Mouse (Mus musculus): ENCODE results near the gene Fbxo28. TPM values are rescaled to one million over a fixed set of nuclear protein-coding genes. Genes with fewer than 3 reads are reported as not detected.
A peak's percentile ranks its signal among the peaks of the same experiment; 100 is the strongest.

Gene Fbxo28
- polyA plus RNA-seq, 1 experiment from 2014 or later: 31.8 TPM

GRCm38 (mm10) chr1:182362703-182363102, 21.3 kb upstream of the Fbxo28 start:
- ATAC-seq (replicated peaks; ENCODE audit: insufficient number of reproducible peaks, low FRiP score, low TSS enrichment, low read depth): no peak
- Histone ChIP-seq H3K27me3 (ENCODE audit: control insufficient read depth, insufficient read depth, low read length) (no peaks in the 10 kb centered on the region; the same call in 1 of the 2 replicates), H3K4me2 (ENCODE audit: low read depth, low read length) (no peak overlapping the region), H3K27ac (replicated peaks; ENCODE audit: low read depth, low read length) (no peak overlapping the region), H3K9ac (replicated peaks; ENCODE audit: low read length) (no peak overlapping the region), H3K9me3 (replicated peaks; ENCODE audit: control insufficient read depth, low read length) (no peaks in the 10 kb centered on the region), H3K36me3 (replicated peaks; ENCODE audit: control insufficient read depth, insufficient read depth, low read depth, low read length) (no peaks in the 10 kb centered on the region), H3K4me1 (ENCODE audit: control insufficient read depth, insufficient read depth, low read length) (no peaks in the 10 kb centered on the region), H3K4me3 (ENCODE audit: low read depth, low read length) (no peak overlapping the region)
- 91% methylated on average over 5 of the region's 5 CpGs for WGBS
- DNase-seq (ENCODE audit: low spot score): no peak

GRCm38 (mm10) chr1:182358133-182358532, 16.7 kb upstream of the Fbxo28 start:
- Histone ChIP-seq H3K9me3 (replicated peaks; ENCODE audit: control insufficient read depth, low read length) (no peaks in the 10 kb centered on the region), H3K4me3 (ENCODE audit: low read depth, low read length) (no peak overlapping the region), H3K4me2 (ENCODE audit: low read depth, low read length) (no peak overlapping the region), H3K9ac (replicated peaks; ENCODE audit: low read length) (no peak overlapping the region), H3K27me3 (ENCODE audit: control insufficient read depth, insufficient read depth, low read length) (no peaks in the 10 kb centered on the region), H3K4me1 (ENCODE audit: control insufficient read depth, insufficient read depth, low read length) (no peaks in the 10 kb centered on the region), H3K36me3 (replicated peaks; ENCODE audit: control insufficient read depth, insufficient read depth, low read depth, low read length) (no peaks in the 10 kb centered on the region), H3K27ac (replicated peaks; ENCODE audit: low read depth, low read length) (no peak overlapping the region)
- no peak for ATAC-seq (replicated peaks; ENCODE audit: insufficient number of reproducible peaks, low FRiP score, low TSS enrichment, low read depth)
- 86% methylated on average over 1 of the region's 1 CpGs for whole genome bisulfite sequencing
- DNase-seq (ENCODE audit: low spot score): no peak

- Histone ChIP-seq H3K9ac (replicated peaks; ENCODE audit: low read length) (no peak overlapping the region), H3K4me1 (ENCODE audit: control insufficient read depth, insufficient read depth, low read length) (no peaks in the 10 kb centered on the region), H3K9me3 (replicated peaks; ENCODE audit: control insufficient read depth, low read length) (no peaks in the 10 kb centered on the region), H3K27me3 (ENCODE audit: control insufficient read depth, insufficient read depth, low read length) (no peaks in the 10 kb centered on the region), H3K4me3 (ENCODE audit: low read depth, low read length) (no peak overlapping the region), H3K4me2 (ENCODE audit: low read depth, low read length) (no peak overlapping the region), H3K27ac (replicated peaks; ENCODE audit: low read depth, low read length) (no peak overlapping the region), H3K36me3 (replicated peaks; ENCODE audit: control insufficient read depth, insufficient read depth, low read depth, low read length) (no peaks in the 10 kb centered on the region)
- ATAC-seq (replicated peaks; ENCODE audit: insufficient number of reproducible peaks, low FRiP score, low TSS enrichment, low read depth): no peak
- 87% methylated on average over 11 of the region's 11 CpGs for WGBS
- no peak for DNase-seq (ENCODE audit: low spot score)
Measured at GRCm38 (mm10) chr1:182354504-182355147, 13.2 kb upstream of the Fbxo28 start.

GRCm38 (mm10) chr1:182349557-182349956, 8.1 kb upstream of the Fbxo28 start:
- 85% methylated on average over 6 of the region's 6 CpGs for WGBS
- no peaks in the 10 kb centered on the region for H3K36me3 ChIP-seq (replicated peaks; ENCODE audit: control insufficient read depth, insufficient read depth, low read depth, low read length)
- ATAC-seq (replicated peaks; ENCODE audit: insufficient number of reproducible peaks, low FRiP score, low TSS enrichment, low read depth) (no peak), DNase-seq (ENCODE audit: low spot score) (no peak)
- no peaks in the 10 kb centered on the region; the same call in 1 of the 2 replicates for H3K9me3 ChIP-seq (replicated peaks; ENCODE audit: control insufficient read depth, low read length)
- no peaks in the 10 kb centered on the region for H3K27me3 ChIP-seq (ENCODE audit: control insufficient read depth, insufficient read depth, low read length)
- H3K9ac ChIP-seq (replicated peaks; ENCODE audit: low read length): no peak overlapping the region
- H3K4me1 ChIP-seq (ENCODE audit: control insufficient read depth, insufficient read depth, low read length): no peaks in the 10 kb centered on the region
- no peak overlapping the region for H3K4me3 ChIP-seq (ENCODE audit: low read depth, low read length)
- no peak overlapping the region for H3K4me2 ChIP-seq (ENCODE audit: low read depth, low read length)
- H3K27ac ChIP-seq (replicated peaks; ENCODE audit: low read depth, low read length): no peak overlapping the region

GRCm38 (mm10) chr1:182346491-182346890, 5.1 kb upstream of the Fbxo28 start:
- Histone ChIP-seq H3K27me3 (ENCODE audit: control insufficient read depth, insufficient read depth, low read length) (no peaks in the 10 kb centered on the region), H3K36me3 (replicated peaks; ENCODE audit: control insufficient read depth, insufficient read depth, low read depth, low read length) (no peaks in the 10 kb centered on the region), H3K27ac (replicated peaks; ENCODE audit: low read depth, low read length) (no peak overlapping the region), H3K4me2 (ENCODE audit: low read depth, low read length) (no peak overlapping the region), H3K9ac (replicated peaks; ENCODE audit: low read length) (no peak overlapping the region), H3K4me1 (ENCODE audit: control insufficient read depth, insufficient read depth, low read length) (no peaks in the 10 kb centered on the region), H3K4me3 (ENCODE audit: low read depth, low read length) (no peak overlapping the region), H3K9me3 (replicated peaks; ENCODE audit: control insufficient read depth, low read length) (no peaks in the 10 kb centered on the region; the same call in 1 of the 2 replicates)
- DNase-seq (ENCODE audit: low spot score): no peak
- 76% methylated on average over 5 of the region's 5 CpGs for WGBS
- ATAC-seq (replicated peaks; ENCODE audit: insufficient number of reproducible peaks, low FRiP score, low TSS enrichment, low read depth): no peak

- Histone ChIP-seq H3K36me3 (replicated peaks; ENCODE audit: control insufficient read depth, insufficient read depth, low read depth, low read length) (no peaks in the 10 kb centered on the region), H3K27ac (replicated peaks; ENCODE audit: low read depth, low read length) (no peak overlapping the region), H3K9ac (replicated peaks; ENCODE audit: low read length) (no peak overlapping the region), H3K4me2 (ENCODE audit: low read depth, low read length) (no peak overlapping the region), H3K4me1 (ENCODE audit: control insufficient read depth, insufficient read depth, low read length) (no peaks in the 10 kb centered on the region), H3K27me3 (ENCODE audit: control insufficient read depth, insufficient read depth, low read length) (no peaks in the 10 kb centered on the region), H3K9me3 (replicated peaks; ENCODE audit: control insufficient read depth, low read length) (no peaks in the 10 kb centered on the region; the same call in 1 of the 2 replicates), H3K4me3 (ENCODE audit: low read depth, low read length) (no peak overlapping the region)
- DNase-seq (ENCODE audit: low spot score) (no peak), ATAC-seq (replicated peaks; ENCODE audit: insufficient number of reproducible peaks, low FRiP score, low TSS enrichment, low read depth) (no peak)
- 65% methylated on average over 2 of the region's 2 CpGs for WGBS
Measured at GRCm38 (mm10) chr1:182345857-182346256, 4.4 kb upstream of the Fbxo28 start.

GRCm38 (mm10) chr1:182341993-182342392, 564 bp upstream of the Fbxo28 start:
- 31% methylated on average over 6 of the region's 6 CpGs for WGBS
- ATAC-seq (replicated peaks; ENCODE audit: insufficient number of reproducible peaks, low FRiP score, low TSS enrichment, low read depth) (no peak), DNase-seq (ENCODE audit: low spot score) (no peak)
- Histone ChIP-seq H3K27me3 (ENCODE audit: control insufficient read depth, insufficient read depth, low read length) (no peaks in the 10 kb centered on the region), H3K36me3 (replicated peaks; ENCODE audit: control insufficient read depth, insufficient read depth, low read depth, low read length) (no peaks in the 10 kb centered on the region), H3K4me3 (ENCODE audit: low read depth, low read length) (peak overlapping the region; percentile 98), H3K4me2 (ENCODE audit: low read depth, low read length) (peak overlapping the region; percentile 34), H3K9me3 (replicated peaks; ENCODE audit: control insufficient read depth, low read length) (no peaks in the 10 kb centered on the region), H3K27ac (replicated peaks; ENCODE audit: low read depth, low read length) (no peak overlapping the region), H3K9ac (replicated peaks; ENCODE audit: low read length) (no peak overlapping the region; the same call in 1 of the 2 replicates), H3K4me1 (ENCODE audit: control insufficient read depth, insufficient read depth, low read length) (no peaks in the 10 kb centered on the region)

- Histone ChIP-seq H3K27me3 (ENCODE audit: control insufficient read depth, insufficient read depth, low read length) (no peaks in the 10 kb centered on the region), H3K9me3 (replicated peaks; ENCODE audit: control insufficient read depth, low read length) (no peaks in the 10 kb centered on the region), H3K4me3 (ENCODE audit: low read depth, low read length) (peak overlapping the region; percentile 98), H3K36me3 (replicated peaks; ENCODE audit: control insufficient read depth, insufficient read depth, low read depth, low read length) (no peaks in the 10 kb centered on the region), H3K9ac (replicated peaks; ENCODE audit: low read length) (peak overlapping the region; percentile 98), H3K4me1 (ENCODE audit: control insufficient read depth, insufficient read depth, low read length) (no peaks in the 10 kb centered on the region), H3K4me2 (ENCODE audit: low read depth, low read length) (peak overlapping the region; percentile 86), H3K27ac (replicated peaks; ENCODE audit: low read depth, low read length) (no peak overlapping the region)
- no peak for DNase-seq (ENCODE audit: low spot score)
- 37% methylated on average over 7 of the region's 7 CpGs for WGBS
- ATAC-seq (replicated peaks; ENCODE audit: insufficient number of reproducible peaks, low FRiP score, low TSS enrichment, low read depth): no peak
Measured at GRCm38 (mm10) chr1:182340281-182340680, 1.1 kb downstream of the Fbxo28 start.
